ENCODE assay signal across 7 mouse cellular contexts in the genomic region with DNA sequence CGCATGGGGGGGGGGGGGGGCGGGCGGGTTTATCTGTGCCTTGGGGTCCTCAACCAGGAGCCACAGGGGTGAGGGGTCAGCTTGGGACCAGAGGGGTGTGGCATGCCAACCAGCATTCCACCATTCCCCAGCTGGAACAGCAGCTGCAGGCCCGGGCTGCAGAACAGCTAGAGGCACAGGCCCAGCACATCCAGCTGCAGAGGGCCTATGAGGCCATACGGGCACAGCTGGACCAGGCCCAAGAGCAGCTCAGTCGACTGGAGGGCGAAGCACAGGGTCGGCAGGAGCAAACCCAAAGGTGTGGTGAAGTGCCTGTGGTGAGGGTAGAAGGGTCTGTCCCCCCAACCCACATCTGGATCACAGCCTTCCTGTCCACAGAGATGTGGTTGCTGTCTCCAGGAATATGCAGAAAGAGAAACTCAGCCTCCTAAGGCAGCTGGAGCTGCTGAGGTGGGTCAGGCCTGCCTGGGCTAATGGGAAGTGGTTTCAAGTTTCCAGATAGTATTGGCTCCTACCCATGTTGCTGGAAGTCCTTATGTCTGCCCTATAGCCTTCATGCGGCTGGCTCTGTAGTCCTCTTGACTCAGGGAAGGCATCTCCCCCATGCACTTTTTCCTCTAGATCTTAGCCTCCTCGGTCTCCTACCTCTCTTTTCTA. TPM values are rescaled to one million over a fixed set of nuclear protein-coding genes. Genes with fewer than 3 reads are reported as not detected.
DNase-seq lines count a peak whose midpoint lies in the region; ATAC-seq lines count a peak whose summit lies in the region.

No protein-coding gene starts in this region.

- H3K4me3 ChIP-seq in kidney, embryonic 15.5 days (replicated peaks), result 0 out of 2 replicates have a peak overlapping the region, but pooled peaks have one; percentile 3
- peak overlapping the region; percentile 31 for H3K4me3 ChIP-seq in heart, embryonic 11.5 days (ENCODE audit: low read depth, low read length)
- H3K4me3 ChIP-seq in midbrain, embryonic 13.5 days (replicated peaks), result no peak overlapping the region

- H3K4me2 ChIP-seq in kidney, embryonic 15.5 days, result peak overlapping the region; percentile 49
- H3K4me2 ChIP-seq in heart, embryonic 11.5 days, result peak overlapping the region; percentile 54
- no peak overlapping the region for H3K4me2 ChIP-seq in midbrain, embryonic 13.5 days (replicated peaks)

- no peak for DNase-seq in kidney, postnatal 36 days
- peak; percentile 56 for DNase-seq in adipocyte (ENCODE audit: low spot score)
- no peak for DNase-seq in left cerebral cortex, adult 11 months (ENCODE audit: low spot score)
- no peak for DNase-seq in thymus, postnatal 10 days (ENCODE audit: low spot score in 2 of 2)

- no peak for ATAC-seq in kidney, embryonic 15.5 days (replicated peaks; ENCODE audit: low FRiP score)
- ATAC-seq in heart, embryonic 11.5 days (replicated peaks; ENCODE audit: insufficient number of reproducible peaks, low FRiP score, low TSS enrichment), result no peak
- ATAC-seq in midbrain, embryonic 13.5 days, result no peak

- H3K9me3 ChIP-seq in kidney, embryonic 15.5 days (replicated peaks), result no peaks in the 10 kb centered on the region
- H3K9me3 ChIP-seq in heart, embryonic 11.5 days (replicated peaks; ENCODE audit: control insufficient read depth, low read length), result no peaks in the 10 kb centered on the region
- no peaks in the 10 kb centered on the region for H3K9me3 ChIP-seq in midbrain, embryonic 13.5 days

- H3K36me3 ChIP-seq in kidney, embryonic 15.5 days, result peaks cover 11% of the 10 kb centered on the region
- peaks cover 6% of the 10 kb centered on the region for H3K36me3 ChIP-seq in heart, embryonic 11.5 days (ENCODE audit: control insufficient read depth, insufficient read depth, low read length)
- peaks cover 8% of the 10 kb centered on the region for H3K36me3 ChIP-seq in midbrain, embryonic 13.5 days

- H3K27me3 ChIP-seq in kidney, embryonic 15.5 days, result peaks cover 56% of the 10 kb centered on the region
- H3K27me3 ChIP-seq in heart, embryonic 11.5 days (ENCODE audit: control insufficient read depth, insufficient read depth, low read length), result peaks cover 49% of the 10 kb centered on the region
- H3K27me3 ChIP-seq in midbrain, embryonic 13.5 days, result peaks cover 66% of the 10 kb centered on the region

- peak overlapping the region; percentile 19 for H3K27ac ChIP-seq in kidney, embryonic 15.5 days
- no peak overlapping the region for H3K27ac ChIP-seq in heart, embryonic 11.5 days (ENCODE audit: low read depth, low read length)
- H3K27ac ChIP-seq in midbrain, embryonic 13.5 days, result no peak overlapping the region

- H3K9ac ChIP-seq in kidney, embryonic 15.5 days, result no peak overlapping the region
- H3K9ac ChIP-seq in heart, embryonic 11.5 days (ENCODE audit: low read depth, low read length), result no peak overlapping the region
- H3K9ac ChIP-seq in midbrain, embryonic 13.5 days (replicated peaks), result 0 out of 2 replicates have a peak overlapping the region, but pooled peaks have one; percentile 28

- WGBS in kidney, embryonic 15.5 days, result 49% methylated on average over 7 of the region's 10 CpGs
- WGBS in heart, embryonic 11.5 days (ENCODE audit: insufficient replicate concordance), result 34% methylated on average over 9 of the region's 10 CpGs
- 38% methylated on average over 10 of the region's 10 CpGs for WGBS in midbrain, embryonic 13.5 days

- peaks cover 94% of the 10 kb centered on the region for H3K4me1 ChIP-seq in kidney, embryonic 15.5 days
- peaks cover 61% of the 10 kb centered on the region for H3K4me1 ChIP-seq in heart, embryonic 11.5 days (ENCODE audit: control insufficient read depth, insufficient read depth, low read length)
- H3K4me1 ChIP-seq in midbrain, embryonic 13.5 days (replicated peaks), result peaks cover 51% of the 10 kb centered on the region

RNA-seq across cellular contexts. Expression of a gene that starts 1.7 kb away (rescaled TPM):
- polyA plus RNA-seq in kidney, embryonic 15.5 days (2015; fragmentation: Nextera tagmentation; extraction: Ambion mirVana), result 30.9 and 34.8 TPM in 2 replicates
- polyA plus RNA-seq in heart, embryonic 11.5 days (2014; fragmentation: Nextera tagmentation; extraction: Ambion mirVana), result 61.3 and 101 TPM in 2 replicates
- 15.4 and 19.9 TPM in 2 replicates for polyA plus RNA-seq in midbrain, embryonic 13.5 days (2015; fragmentation: Nextera tagmentation; extraction: Ambion mirVana)

RNA-seq across cellular contexts. Expression of a gene that starts 4.6 kb away (rescaled TPM):
- polyA plus RNA-seq in kidney, embryonic 15.5 days (2015; fragmentation: Nextera tagmentation; extraction: Ambion mirVana), result 19.3 and 22.0 TPM in 2 replicates
- 11.5 and 14.3 TPM in 2 replicates for polyA plus RNA-seq in heart, embryonic 11.5 days (2014; fragmentation: Nextera tagmentation; extraction: Ambion mirVana)
- 6.8 TPM in 2 replicates for polyA plus RNA-seq in midbrain, embryonic 13.5 days (2015; fragmentation: Nextera tagmentation; extraction: Ambion mirVana)

RNA-seq across cellular contexts. Expression of a gene that starts 9.4 kb away (rescaled TPM):
- 78.7 and 81.5 TPM in 2 replicates for polyA plus RNA-seq in kidney, embryonic 15.5 days (2015; fragmentation: Nextera tagmentation; extraction: Ambion mirVana)
- 71.5 and 72.9 TPM in 2 replicates for polyA plus RNA-seq in heart, embryonic 11.5 days (2014; fragmentation: Nextera tagmentation; extraction: Ambion mirVana)
- polyA plus RNA-seq in midbrain, embryonic 13.5 days (2015; fragmentation: Nextera tagmentation; extraction: Ambion mirVana), result 88.2 and 91.1 TPM in 2 replicates

RNA-seq across cellular contexts. Expression of a gene that starts 9.5 kb away (rescaled TPM):
- 91.6 and 93.4 TPM in 2 replicates for polyA plus RNA-seq in kidney, embryonic 15.5 days (2015; fragmentation: Nextera tagmentation; extraction: Ambion mirVana)
- 58.9 and 69.1 TPM in 2 replicates for polyA plus RNA-seq in heart, embryonic 11.5 days (2014; fragmentation: Nextera tagmentation; extraction: Ambion mirVana)
- polyA plus RNA-seq in midbrain, embryonic 13.5 days (2015; fragmentation: Nextera tagmentation; extraction: Ambion mirVana), result 22.5 and 23.6 TPM in 2 replicates

RNA-seq across cellular contexts. Expression of a gene that starts 10.5 kb away (rescaled TPM):
- 36.3 and 41.7 TPM in 2 replicates for polyA plus RNA-seq in kidney, embryonic 15.5 days (2015; fragmentation: Nextera tagmentation; extraction: Ambion mirVana)
- 28.7 and 35.3 TPM in 2 replicates for polyA plus RNA-seq in heart, embryonic 11.5 days (2014; fragmentation: Nextera tagmentation; extraction: Ambion mirVana)
- polyA plus RNA-seq in midbrain, embryonic 13.5 days (2015; fragmentation: Nextera tagmentation; extraction: Ambion mirVana), result 16.2 and 19.2 TPM in 2 replicates
